Mouse (Mus musculus): Measurements from ENCODE around the gene Epsti1.

DNA sequence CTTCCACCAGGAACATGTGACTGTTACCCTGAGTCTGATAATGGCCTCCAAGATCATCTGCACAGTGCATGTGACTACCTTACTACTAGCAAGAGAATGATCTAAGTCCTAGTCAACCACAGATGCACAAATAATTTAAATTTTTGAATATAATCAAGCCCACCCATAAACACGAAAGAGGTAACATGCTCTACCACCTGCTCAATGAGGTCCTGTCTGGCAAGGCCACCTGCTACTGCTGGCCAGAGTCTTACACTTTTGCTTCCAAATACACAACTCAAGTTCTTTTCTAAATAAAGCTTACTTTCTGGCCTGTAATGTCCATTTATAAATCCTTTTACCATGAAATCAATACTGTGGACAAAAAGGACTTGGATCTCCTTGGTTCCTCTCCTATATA lies 44.1 kb upstream of the Epsti1 start:
- TF ChIP-seq CTCF (IDR thresholded peaks at IDR 0.05; ENCODE audit: low read depth): no peak
- no peak for TF ChIP-seq EP300 (IDR thresholded peaks at IDR 0.05; ENCODE audit: low read depth)

Data from heart, postnatal 0 days (tissue).